Mouse (Mus musculus): ENCODE results near the gene Zswim3. TPM values are rescaled to one million over a fixed set of nuclear protein-coding genes. Genes with fewer than 3 reads are reported as not detected.
A peak's percentile ranks its signal among the peaks of the same experiment; 100 is the strongest.
"Not testable (repeated sequence)": the region's sequence is repeated elsewhere in the genome, so short reads cannot be mapped to it uniquely, and the experiment has no call there.

Zswim3 gene
- polyA plus RNA-seq, 1 experiment from 2014 or later = 13.0 TPM

- Histone ChIP-seq H3K36me3 (ENCODE audit: control insufficient read depth, insufficient read depth, low read length) (peaks cover 25% of the 10 kb centered on the region), H3K27me3 (replicated peaks; ENCODE audit: control insufficient read depth, insufficient read depth, low read length) (no peaks in the 10 kb centered on the region), H3K27ac (ENCODE audit: low read depth, low read length) (no peak overlapping the region), H3K4me2 (ENCODE audit: low read length) (peak overlapping the region; percentile 100), H3K9me3 (replicated peaks; ENCODE audit: control insufficient read depth, low read length) (no peaks in the 10 kb centered on the region), H3K9ac (ENCODE audit: low read length) (peak overlapping the region; percentile 78), H3K4me1 (ENCODE audit: control insufficient read depth, insufficient read depth, low read length) (peaks cover 11% of the 10 kb centered on the region), H3K4me3 (ENCODE audit: low read depth, low read length) (peak overlapping the region; percentile 72)
- WGBS = 49% methylated on average over 8 of the region's 8 CpGs
- DNase-seq (ENCODE audit: low spot score) (no peak), ATAC-seq (no peak)
Observed at GRCm38 (mm10) chr2:164834531-164834930, 29.6 kb downstream of the Zswim3 start.

- peaks cover 11% of the 10 kb centered on the region for H3K4me1 ChIP-seq (ENCODE audit: control insufficient read depth, insufficient read depth, low read length)
- H3K9ac ChIP-seq (ENCODE audit: low read length) = no peak overlapping the region
- H3K27ac ChIP-seq (ENCODE audit: low read depth, low read length) = no peak overlapping the region
- no peak overlapping the region for H3K4me3 ChIP-seq (ENCODE audit: low read depth, low read length)
- no peaks in the 10 kb centered on the region for H3K9me3 ChIP-seq (replicated peaks; ENCODE audit: control insufficient read depth, low read length)
- 93% methylated on average over 4 of the region's 4 CpGs for WGBS
- DNase-seq (ENCODE audit: low spot score) (no peak), ATAC-seq (no peak)
- peak overlapping the region; percentile 100; the same call in 1 of the 2 replicates for H3K4me2 ChIP-seq (ENCODE audit: low read length)
- H3K36me3 ChIP-seq (ENCODE audit: control insufficient read depth, insufficient read depth, low read length) = peaks cover 31% of the 10 kb centered on the region
- H3K27me3 ChIP-seq (replicated peaks; ENCODE audit: control insufficient read depth, insufficient read depth, low read length) = no peaks in the 10 kb centered on the region
Observed at GRCm38 (mm10) chr2:164835164-164835563, 30.3 kb downstream of the Zswim3 start.

GRCm38 (mm10) chr2:164845782-164846181, 40.9 kb downstream of the Zswim3 start:
- no peak overlapping the region for H3K4me3 ChIP-seq (ENCODE audit: low read depth, low read length)
- no peaks in the 10 kb centered on the region for H3K9me3 ChIP-seq (replicated peaks; ENCODE audit: control insufficient read depth, low read length)
- H3K27me3 ChIP-seq (replicated peaks; ENCODE audit: control insufficient read depth, insufficient read depth, low read length) = no peaks in the 10 kb centered on the region
- WGBS = 62% methylated on average over 3 of the region's 3 CpGs
- H3K9ac ChIP-seq (ENCODE audit: low read length) = no peak overlapping the region
- H3K4me2 ChIP-seq (ENCODE audit: low read length) = no peak overlapping the region
- H3K36me3 ChIP-seq (ENCODE audit: control insufficient read depth, insufficient read depth, low read length) = no peaks in the 10 kb centered on the region
- H3K27ac ChIP-seq (ENCODE audit: low read depth, low read length) = no peak overlapping the region
- DNase-seq (ENCODE audit: low spot score) = no peak
- no peak for ATAC-seq
- H3K4me1 ChIP-seq (ENCODE audit: control insufficient read depth, insufficient read depth, low read length) = no peaks in the 10 kb centered on the region

GRCm38 (mm10) chr2:164850061-164850460, 45.2 kb downstream of the Zswim3 start:
- 83% methylated on average over 8 of the region's 8 CpGs for WGBS
- no peaks in the 10 kb centered on the region for H3K4me1 ChIP-seq (ENCODE audit: control insufficient read depth, insufficient read depth, low read length)
- ATAC-seq (no peak), DNase-seq (ENCODE audit: low spot score) (no peak)
- H3K9me3 ChIP-seq (replicated peaks; ENCODE audit: control insufficient read depth, low read length) = no peaks in the 10 kb centered on the region
- 0 out of 2 replicates have a peak, but pooled peaks cover 2% of the 10 kb centered on the region for H3K27me3 ChIP-seq (replicated peaks; ENCODE audit: control insufficient read depth, insufficient read depth, low read length)
- H3K27ac ChIP-seq (ENCODE audit: low read depth, low read length) = no peak overlapping the region
- H3K9ac ChIP-seq (ENCODE audit: low read length) = no peak overlapping the region
- H3K36me3 ChIP-seq (ENCODE audit: control insufficient read depth, insufficient read depth, low read length) = no peaks in the 10 kb centered on the region
- H3K4me3 ChIP-seq (ENCODE audit: low read depth, low read length) = no peak overlapping the region
- H3K4me2 ChIP-seq (ENCODE audit: low read length) = no peak overlapping the region

GRCm38 (mm10) chr2:164855572-164855971, 50.7 kb downstream of the Zswim3 start:
- H3K4me3 ChIP-seq (ENCODE audit: low read depth, low read length); H3K27ac ChIP-seq (ENCODE audit: low read depth, low read length); H3K9ac ChIP-seq (ENCODE audit: low read length); H3K36me3 ChIP-seq (ENCODE audit: control insufficient read depth, insufficient read depth, low read length); ATAC-seq; H3K4me1 ChIP-seq (ENCODE audit: control insufficient read depth, insufficient read depth, low read length); DNase-seq (ENCODE audit: low spot score); H3K9me3 ChIP-seq (replicated peaks; ENCODE audit: control insufficient read depth, low read length): not testable (repeated sequence)
- Histone ChIP-seq H3K27me3 (replicated peaks; ENCODE audit: control insufficient read depth, insufficient read depth, low read length) (peaks cover 31% of the 10 kb centered on the region), H3K4me2 (ENCODE audit: low read length) (peak overlapping the region; percentile 76; the same call in 1 of the 2 replicates)
- WGBS = 85% methylated on average over 5 of the region's 5 CpGs

- no peak overlapping the region for H3K27ac ChIP-seq (ENCODE audit: low read depth, low read length)
- H3K4me3 ChIP-seq (ENCODE audit: low read depth, low read length) = peak overlapping the region; percentile 36
- WGBS = under 1% methylated on average over 42 of the region's 42 CpGs
- ATAC-seq (peak; percentile 47), DNase-seq (ENCODE audit: low spot score) (no peak)
- H3K4me2 ChIP-seq (ENCODE audit: low read length) = peak overlapping the region; percentile 76
- H3K36me3 ChIP-seq (ENCODE audit: control insufficient read depth, insufficient read depth, low read length) = no peaks in the 10 kb centered on the region
- H3K27me3 ChIP-seq (replicated peaks; ENCODE audit: control insufficient read depth, insufficient read depth, low read length) = peaks cover 31% of the 10 kb centered on the region
- H3K4me1 ChIP-seq (ENCODE audit: control insufficient read depth, insufficient read depth, low read length) = peaks cover 8% of the 10 kb centered on the region
- H3K9ac ChIP-seq (ENCODE audit: low read length) = peak overlapping the region; percentile 49
- no peaks in the 10 kb centered on the region for H3K9me3 ChIP-seq (replicated peaks; ENCODE audit: control insufficient read depth, low read length)
Observed at GRCm38 (mm10) chr2:164856309-164857100, 51.6 kb downstream of the Zswim3 start.

GRCm38 (mm10) chr2:164857101-164857821, 52.4 kb downstream of the Zswim3 start, which contains the start of gene Pltp:
Pltp (minus strand) TSS chr2:164857711.
- Histone ChIP-seq H3K27me3 (replicated peaks; ENCODE audit: control insufficient read depth, insufficient read depth, low read length) (peaks cover 31% of the 10 kb centered on the region), H3K9me3 (replicated peaks; ENCODE audit: control insufficient read depth, low read length) (no peaks in the 10 kb centered on the region), H3K4me2 (ENCODE audit: low read length) (peak within 1 kb of the TSS; percentile 76), H3K27ac (ENCODE audit: low read depth, low read length) (no peak within 1 kb of the TSS), H3K4me1 (ENCODE audit: control insufficient read depth, insufficient read depth, low read length) (peaks cover 8% of the 10 kb centered on the region), H3K4me3 (ENCODE audit: low read depth, low read length) (peak within 1 kb of the TSS; percentile 36), H3K36me3 (ENCODE audit: control insufficient read depth, insufficient read depth, low read length) (no peaks in the 10 kb centered on the region), H3K9ac (ENCODE audit: low read length) (peak within 1 kb of the TSS; percentile 49)
- ATAC-seq = peak; percentile 78
- peak; percentile 62 for DNase-seq (ENCODE audit: low spot score)
- under 1% methylated on average over 47 of the region's 47 CpGs for WGBS

- peak overlapping the region; percentile 76 for H3K4me2 ChIP-seq (ENCODE audit: low read length)
- peaks cover 8% of the 10 kb centered on the region for H3K4me1 ChIP-seq (ENCODE audit: control insufficient read depth, insufficient read depth, low read length)
- no peak for ATAC-seq
- DNase-seq (ENCODE audit: low spot score) = no peak
- H3K27ac ChIP-seq (ENCODE audit: low read depth, low read length) = no peak overlapping the region
- H3K4me3 ChIP-seq (ENCODE audit: low read depth, low read length) = peak overlapping the region; percentile 36
- WGBS = 2% methylated on average over 19 of the region's 19 CpGs
- peak overlapping the region; percentile 49 for H3K9ac ChIP-seq (ENCODE audit: low read length)
- H3K27me3 ChIP-seq (replicated peaks; ENCODE audit: control insufficient read depth, insufficient read depth, low read length) = peaks cover 31% of the 10 kb centered on the region
- no peaks in the 10 kb centered on the region for H3K9me3 ChIP-seq (replicated peaks; ENCODE audit: control insufficient read depth, low read length)
- no peaks in the 10 kb centered on the region for H3K36me3 ChIP-seq (ENCODE audit: control insufficient read depth, insufficient read depth, low read length)
Observed at GRCm38 (mm10) chr2:164857842-164858553, 53.1 kb downstream of the Zswim3 start.

All from forebrain, embryonic 14.5 days (tissue).